Mouse (Mus musculus): Measurements from ENCODE around the gene Irf9.

The Irf9 gene

GRCm38 (mm10) chr14:55649884-55650283, 46.5 kb downstream of the Irf9 start, which contains the start of gene Tssk4:
Gene Tssk4 (plus strand): TSS chr14:55650184.
- no peak for ATAC-seq (ENCODE audit: insufficient number of reproducible peaks, low FRiP score, low TSS enrichment)

DNA sequence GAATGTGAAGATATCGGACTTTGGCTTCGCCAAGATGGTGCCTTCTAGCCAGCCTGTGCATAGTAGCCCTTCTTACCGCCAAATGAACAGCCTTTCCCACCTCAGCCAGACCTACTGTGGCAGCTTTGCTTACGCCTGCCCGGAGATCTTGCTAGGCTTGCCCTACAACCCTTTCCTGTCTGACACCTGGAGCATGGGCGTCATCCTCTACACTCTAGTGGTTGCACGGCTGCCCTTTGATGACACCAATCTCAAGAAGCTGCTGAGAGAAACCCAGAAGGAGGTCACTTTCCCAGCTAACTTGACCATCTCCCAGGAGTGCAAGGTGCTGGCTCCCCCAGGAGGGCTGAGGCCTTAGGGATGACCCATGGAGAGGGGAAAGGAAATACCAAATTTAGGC, 48.2 kb downstream of the Irf9 start:
- no peak for ATAC-seq (ENCODE audit: insufficient number of reproducible peaks, low FRiP score, low TSS enrichment)

DNA sequence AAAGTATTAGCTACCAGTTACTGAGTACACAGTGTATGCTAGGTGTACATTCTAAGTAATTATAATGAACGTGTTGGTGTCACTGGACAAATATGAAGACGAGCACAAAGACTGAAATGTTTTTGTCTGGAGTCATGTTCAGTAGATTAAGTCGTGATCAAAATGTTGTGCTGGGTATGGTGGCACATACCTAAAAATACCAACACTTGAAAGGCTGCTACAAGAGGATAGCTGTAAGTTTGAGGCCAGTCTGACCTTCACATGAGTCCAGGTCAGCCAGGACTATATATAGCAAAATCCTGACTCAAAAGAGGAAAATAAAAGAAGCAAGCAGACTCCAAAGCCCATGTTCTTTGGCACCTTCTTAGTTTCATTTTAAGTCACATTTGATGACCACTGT, 53.6 kb downstream of the Irf9 start:
- ATAC-seq (ENCODE audit: insufficient number of reproducible peaks, low FRiP score, low TSS enrichment) = no peak

DNA sequence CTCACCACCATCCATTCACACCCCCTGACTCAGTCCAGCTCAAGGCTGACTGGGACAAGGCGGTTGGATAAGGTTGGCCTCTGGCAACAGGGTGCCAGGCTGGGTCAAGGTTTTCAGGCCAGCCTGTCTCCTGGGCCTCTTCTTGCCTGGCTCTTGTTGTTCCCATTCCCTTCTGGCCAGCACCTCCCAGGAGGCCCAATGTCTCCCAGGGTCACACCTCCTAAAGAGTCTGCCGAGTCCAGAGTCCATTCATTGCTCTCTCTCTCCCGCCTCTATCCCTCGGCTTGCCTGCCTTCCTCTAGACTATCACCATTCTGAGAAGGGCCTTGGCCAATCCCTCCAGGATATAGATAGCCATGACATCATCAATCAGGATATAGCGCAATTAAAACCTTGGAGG, 54.6 kb downstream of the Irf9 start:
- no peak for ATAC-seq (ENCODE audit: insufficient number of reproducible peaks, low FRiP score, low TSS enrichment)
